Mouse (Mus musculus): ENCODE measurements around the gene Smap2. TPM values are rescaled to one million over a fixed set of nuclear protein-coding genes. Genes with fewer than 3 reads are reported as not detected.

Gene Smap2
- polyA plus RNA-seq, 1 experiment from 2014 or later = 14.5 TPM

DNA sequence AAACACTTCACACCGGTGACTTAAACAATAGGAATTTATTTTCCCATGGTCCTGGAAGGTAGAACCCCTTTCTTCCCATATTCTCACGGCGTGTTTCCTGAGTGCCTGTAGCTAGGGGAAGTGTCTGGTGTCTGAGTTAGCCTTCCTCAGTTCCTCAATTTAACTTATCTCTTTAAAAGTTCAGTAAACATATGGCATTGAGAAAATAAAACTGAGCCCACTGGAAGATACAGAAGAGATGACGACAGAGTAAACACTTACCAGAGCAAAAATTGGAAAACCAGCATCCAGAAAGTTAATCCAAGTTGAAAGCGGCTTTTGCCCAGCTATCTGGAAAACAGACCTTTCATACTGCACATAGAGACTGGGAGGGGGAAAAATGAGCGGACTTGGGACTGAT is 64.9 kb downstream of the Smap2 start:
- Histone ChIP-seq H3K27me3 (ENCODE audit: control insufficient read depth, insufficient read depth, low read length) (no peaks in the 10 kb centered on the region), H3K4me3 (ENCODE audit: low read depth, low read length) (peak overlapping the region; percentile 82), H3K9ac (ENCODE audit: low read depth, low read length) (peak overlapping the region; percentile 95), H3K4me2 (peak overlapping the region; percentile 69), H3K9me3 (replicated peaks; ENCODE audit: control insufficient read depth, low read length) (no peaks in the 10 kb centered on the region), H3K4me1 (ENCODE audit: control insufficient read depth, insufficient read depth, low read length) (no peaks in the 10 kb centered on the region), H3K27ac (ENCODE audit: low read depth, low read length) (peak overlapping the region; percentile 94), H3K36me3 (ENCODE audit: control insufficient read depth, insufficient read depth, low read length) (no peaks in the 10 kb centered on the region)
- peak; percentile 14; the same call in 1 of the 2 replicates for ATAC-seq (replicated peaks; ENCODE audit: insufficient number of reproducible peaks, low FRiP score, low TSS enrichment)
- 39% methylated on average over 6 of the region's 6 CpGs for WGBS (ENCODE audit: insufficient replicate concordance)

DNA sequence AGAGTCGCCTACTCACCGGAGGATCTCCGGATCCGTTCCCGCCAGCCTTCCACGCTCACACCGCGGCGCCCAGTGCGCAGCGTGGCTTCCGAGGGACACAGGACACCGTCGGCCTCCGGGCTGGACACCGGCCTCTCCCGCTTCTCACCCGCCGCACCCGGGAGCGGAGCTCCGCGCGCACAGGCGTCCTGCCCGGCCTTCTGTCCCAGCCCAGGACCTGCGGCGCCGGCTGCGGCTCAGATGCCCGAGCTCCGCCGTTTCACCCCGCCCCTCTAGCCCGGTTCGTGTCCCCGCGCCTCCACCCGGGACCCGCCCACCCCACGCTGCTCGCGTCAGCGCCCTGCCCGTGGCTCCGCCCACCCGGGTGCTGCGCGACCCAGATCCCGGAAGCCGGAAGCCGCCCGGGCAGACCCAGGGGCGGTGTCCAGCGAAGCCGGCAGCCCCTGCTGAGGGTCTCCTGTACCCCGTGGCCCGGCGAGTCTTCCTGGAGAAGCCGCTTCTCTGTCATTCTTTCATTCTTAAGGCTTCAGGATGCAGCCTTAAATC is 65.5 kb downstream of the Smap2 start, which contains the start of gene Zfp69:
TSS of gene Zfp69 (minus strand) at position 272 of the 546 bp plus-strand sequence.
- Histone ChIP-seq H3K27me3 (ENCODE audit: control insufficient read depth, insufficient read depth, low read length) (no peaks in the 10 kb centered on the region), H3K9ac (ENCODE audit: low read depth, low read length) (peak within 1 kb of the TSS; percentile 95), H3K4me2 (peak within 1 kb of the TSS; percentile 69), H3K27ac (ENCODE audit: low read depth, low read length) (peak within 1 kb of the TSS; percentile 94), H3K4me3 (ENCODE audit: low read depth, low read length) (peak within 1 kb of the TSS; percentile 82), H3K4me1 (ENCODE audit: control insufficient read depth, insufficient read depth, low read length) (no peaks in the 10 kb centered on the region), H3K36me3 (ENCODE audit: control insufficient read depth, insufficient read depth, low read length) (no peaks in the 10 kb centered on the region), H3K9me3 (replicated peaks; ENCODE audit: control insufficient read depth, low read length) (no peaks in the 10 kb centered on the region)
- WGBS (ENCODE audit: insufficient replicate concordance) = under 1% methylated on average over 59 of the region's 60 CpGs
- peak; percentile 98 for ATAC-seq (replicated peaks; ENCODE audit: insufficient number of reproducible peaks, low FRiP score, low TSS enrichment)

DNA sequence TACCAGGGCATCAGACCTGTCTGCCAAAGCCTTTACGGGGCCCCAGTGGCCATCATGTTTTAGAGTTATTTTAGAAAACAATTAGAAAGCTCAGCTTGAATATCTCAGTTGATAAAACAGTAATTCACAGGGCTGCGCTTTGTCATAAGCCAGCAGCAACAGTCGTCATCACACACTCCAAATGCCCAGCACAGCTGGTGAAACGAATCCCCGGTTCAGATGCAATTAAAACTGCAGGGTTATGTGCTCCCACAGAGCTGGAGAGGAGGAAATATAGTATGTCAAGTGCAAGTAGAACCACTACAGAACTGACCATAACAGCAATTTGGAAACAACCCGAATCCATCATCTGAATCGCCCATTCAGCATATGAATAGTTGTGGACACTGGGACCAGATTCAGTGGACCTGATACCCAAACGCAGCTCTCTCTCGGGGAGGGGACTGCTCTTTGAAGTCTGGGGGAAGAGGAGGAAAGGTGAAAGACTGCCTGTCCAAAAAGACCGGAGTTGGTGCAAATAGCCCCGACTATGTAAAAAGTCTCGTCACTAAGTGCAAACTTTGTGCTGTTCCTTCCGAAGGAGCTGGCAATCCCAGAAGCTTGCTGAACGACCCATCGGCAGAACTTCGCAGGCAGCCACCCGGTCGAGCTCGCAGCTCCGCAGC is 66.2 kb downstream of the Smap2 start:
- Histone ChIP-seq H3K9ac (ENCODE audit: low read depth, low read length) (peak overlapping the region; percentile 95), H3K27me3 (ENCODE audit: control insufficient read depth, insufficient read depth, low read length) (no peaks in the 10 kb centered on the region), H3K27ac (ENCODE audit: low read depth, low read length) (peak overlapping the region; percentile 94), H3K4me2 (peak overlapping the region; percentile 69), H3K4me3 (ENCODE audit: low read depth, low read length) (peak overlapping the region; percentile 82), H3K36me3 (ENCODE audit: control insufficient read depth, insufficient read depth, low read length) (no peaks in the 10 kb centered on the region), H3K4me1 (ENCODE audit: control insufficient read depth, insufficient read depth, low read length) (no peaks in the 10 kb centered on the region), H3K9me3 (replicated peaks; ENCODE audit: control insufficient read depth, low read length) (no peaks in the 10 kb centered on the region)
- WGBS (ENCODE audit: insufficient replicate concordance) = 6% methylated on average over 20 of the region's 20 CpGs
- ATAC-seq (replicated peaks; ENCODE audit: insufficient number of reproducible peaks, low FRiP score, low TSS enrichment) = no peak

DNA sequence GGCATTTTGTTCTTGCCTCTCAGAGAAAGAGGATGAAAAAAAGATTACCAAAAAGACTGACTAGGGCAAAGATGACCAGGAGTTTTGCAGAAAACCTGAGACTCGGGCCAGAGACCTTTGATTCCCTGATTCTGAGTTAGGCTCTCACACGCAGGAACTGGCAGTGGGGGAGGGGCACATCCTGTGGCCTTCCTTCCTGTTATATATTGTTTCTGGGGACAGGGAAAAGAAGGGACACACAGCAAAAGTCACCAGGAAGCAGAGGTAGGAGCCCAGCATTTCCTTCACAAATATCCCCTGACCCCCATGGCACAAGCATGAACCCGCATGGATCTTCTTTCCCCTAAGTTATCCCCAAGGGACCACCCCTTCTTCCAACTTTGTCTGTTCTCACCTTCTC is 68.1 kb downstream of the Smap2 start:
- H3K4me1 ChIP-seq (ENCODE audit: control insufficient read depth, insufficient read depth, low read length) = no peaks in the 10 kb centered on the region
- no peaks in the 10 kb centered on the region for H3K9me3 ChIP-seq (replicated peaks; ENCODE audit: control insufficient read depth, low read length)
- H3K9ac ChIP-seq (ENCODE audit: low read depth, low read length) = peak overlapping the region; percentile 58; the same call in 1 of the 2 replicates
- peak overlapping the region; percentile 82; the same call in 1 of the 2 replicates for H3K4me3 ChIP-seq (ENCODE audit: low read depth, low read length)
- no peaks in the 10 kb centered on the region for H3K36me3 ChIP-seq (ENCODE audit: control insufficient read depth, insufficient read depth, low read length)
- peak overlapping the region; percentile 94 for H3K27ac ChIP-seq (ENCODE audit: low read depth, low read length)
- 32% methylated on average over 3 of the region's 3 CpGs for WGBS (ENCODE audit: insufficient replicate concordance)
- H3K27me3 ChIP-seq (ENCODE audit: control insufficient read depth, insufficient read depth, low read length) = no peaks in the 10 kb centered on the region
- H3K4me2 ChIP-seq = peak overlapping the region; percentile 69
- no peak for ATAC-seq (replicated peaks; ENCODE audit: insufficient number of reproducible peaks, low FRiP score, low TSS enrichment)

DNA sequence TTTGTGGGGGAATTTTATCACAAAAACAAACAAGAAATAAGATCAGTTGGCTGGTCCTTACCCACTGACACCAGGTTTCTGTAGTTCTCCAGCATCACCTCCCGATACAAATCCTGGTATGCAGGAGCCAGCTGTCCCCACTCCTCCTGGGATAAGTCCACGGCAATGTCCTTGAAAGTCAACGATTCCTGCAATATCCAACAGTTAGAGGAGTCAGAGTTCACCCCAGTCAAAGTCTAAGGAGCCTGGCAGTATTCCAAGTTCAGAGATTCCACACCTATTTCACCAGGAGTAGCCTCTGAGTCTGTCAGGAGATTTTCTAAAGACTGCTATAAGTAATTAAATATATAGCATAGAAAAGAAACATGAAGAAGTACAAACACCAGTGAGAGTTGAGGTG is 82.0 kb downstream of the Smap2 start:
- ATAC-seq (replicated peaks; ENCODE audit: insufficient number of reproducible peaks, low FRiP score, low TSS enrichment) = no peak
- Histone ChIP-seq H3K27ac (ENCODE audit: low read depth, low read length) (no peak overlapping the region), H3K9ac (ENCODE audit: low read depth, low read length) (no peak overlapping the region), H3K36me3 (ENCODE audit: control insufficient read depth, insufficient read depth, low read length) (peaks cover 12% of the 10 kb centered on the region), H3K27me3 (ENCODE audit: control insufficient read depth, insufficient read depth, low read length) (no peaks in the 10 kb centered on the region), H3K9me3 (replicated peaks; ENCODE audit: control insufficient read depth, low read length) (peaks cover 5% of the 10 kb centered on the region), H3K4me3 (ENCODE audit: low read depth, low read length) (no peak overlapping the region), H3K4me2 (no peak overlapping the region), H3K4me1 (ENCODE audit: control insufficient read depth, insufficient read depth, low read length) (no peaks in the 10 kb centered on the region)
- WGBS (ENCODE audit: insufficient replicate concordance) = 80% methylated on average over 3 of the region's 3 CpGs

DNA sequence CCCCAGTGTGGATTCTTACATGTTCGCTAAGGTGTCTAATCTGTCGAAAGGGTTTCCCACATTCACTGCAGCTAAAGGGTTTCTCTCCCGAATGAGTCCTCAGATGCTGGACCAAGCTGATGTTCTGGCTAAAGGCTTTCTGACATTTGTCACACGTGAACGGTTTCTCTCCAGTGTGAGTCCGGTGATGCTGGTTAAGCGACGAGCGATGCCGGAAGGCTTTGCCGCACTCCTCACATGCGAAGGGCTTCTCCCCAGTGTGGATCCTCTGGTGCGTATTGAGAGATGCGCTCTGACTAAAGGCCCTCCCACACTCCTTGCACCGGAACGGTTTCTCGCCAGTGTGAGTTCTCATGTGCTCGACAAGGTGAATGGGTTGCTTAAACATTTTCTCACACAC is 86.3 kb downstream of the Smap2 start:
- WGBS (ENCODE audit: insufficient replicate concordance) = 91% methylated on average over 18 of the region's 18 CpGs
- no peak for ATAC-seq (replicated peaks; ENCODE audit: insufficient number of reproducible peaks, low FRiP score, low TSS enrichment)
- H3K27ac ChIP-seq (ENCODE audit: low read depth, low read length) = no peak overlapping the region

DNA sequence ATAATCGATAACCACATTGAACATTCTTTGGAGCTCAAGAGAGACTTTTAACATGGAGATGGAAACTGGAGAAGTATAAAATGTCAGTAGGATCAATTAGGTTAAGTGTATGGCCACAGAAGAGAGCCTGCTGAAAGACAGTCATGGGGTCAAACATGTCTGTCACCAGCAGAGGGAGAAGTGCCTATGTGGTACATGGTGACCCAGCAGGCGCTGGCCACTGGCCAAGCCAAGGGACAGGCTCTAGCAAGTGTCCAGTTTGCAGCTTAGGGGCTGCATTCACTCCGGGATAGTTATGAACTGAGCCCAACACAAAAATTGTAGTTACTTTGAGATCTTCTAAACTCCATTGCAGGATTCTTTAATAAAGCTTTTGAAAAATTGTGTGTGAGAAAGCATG is 88.4 kb downstream of the Smap2 start:
- Histone ChIP-seq H3K4me1 (ENCODE audit: control insufficient read depth, insufficient read depth, low read length) (no peaks in the 10 kb centered on the region; the same call in 1 of the 2 replicates), H3K9me3 (replicated peaks; ENCODE audit: control insufficient read depth, low read length) (peaks cover 5% of the 10 kb centered on the region), H3K9ac (ENCODE audit: low read depth, low read length) (no peak overlapping the region), H3K4me3 (ENCODE audit: low read depth, low read length) (no peak overlapping the region), H3K27me3 (ENCODE audit: control insufficient read depth, insufficient read depth, low read length) (no peaks in the 10 kb centered on the region), H3K4me2 (no peak overlapping the region), H3K27ac (ENCODE audit: low read depth, low read length) (no peak overlapping the region), H3K36me3 (ENCODE audit: control insufficient read depth, insufficient read depth, low read length) (peaks cover 9% of the 10 kb centered on the region)
- ATAC-seq (replicated peaks; ENCODE audit: insufficient number of reproducible peaks, low FRiP score, low TSS enrichment) = no peak
- 77% methylated on average over 3 of the region's 3 CpGs for WGBS (ENCODE audit: insufficient replicate concordance)

More for the DNA sequence above, 86.3 kb downstream of the Smap2 start:
- Histone ChIP-seq H3K4me3 (ENCODE audit: low read depth, low read length) (no peak overlapping the region), H3K27me3 (ENCODE audit: control insufficient read depth, insufficient read depth, low read length) (no peaks in the 10 kb centered on the region), H3K9ac (ENCODE audit: low read depth, low read length) (no peak overlapping the region), H3K9me3 (replicated peaks; ENCODE audit: control insufficient read depth, low read length) (peaks cover 5% of the 10 kb centered on the region), H3K4me1 (ENCODE audit: control insufficient read depth, insufficient read depth, low read length) (no peaks in the 10 kb centered on the region), H3K36me3 (ENCODE audit: control insufficient read depth, insufficient read depth, low read length) (peaks cover 12% of the 10 kb centered on the region), H3K4me2 (no peak overlapping the region)

DNA sequence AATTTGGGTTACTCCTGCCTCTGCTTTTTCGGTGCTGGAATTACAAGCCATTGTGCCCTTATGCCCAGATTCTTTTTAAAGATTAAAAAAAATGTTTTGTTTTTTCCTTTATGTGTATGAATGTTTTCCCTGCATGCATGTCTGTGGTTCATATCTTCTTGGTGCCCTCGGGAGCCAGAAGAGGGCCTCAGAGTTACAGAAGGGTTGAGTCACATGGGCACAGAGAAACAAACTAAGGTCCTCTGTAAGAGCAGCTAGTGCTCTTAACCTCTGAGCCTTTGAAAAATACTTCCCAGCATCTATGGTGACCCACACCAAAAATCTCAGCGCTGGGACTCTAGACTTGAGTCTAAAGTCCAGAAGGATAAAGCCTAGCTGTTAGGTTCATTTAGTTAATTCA is 91.7 kb downstream of the Smap2 start:
- no peaks in the 10 kb centered on the region for H3K27me3 ChIP-seq (ENCODE audit: control insufficient read depth, insufficient read depth, low read length)
- H3K27ac ChIP-seq (ENCODE audit: low read depth, low read length) = peak overlapping the region; percentile 81
- H3K4me2 ChIP-seq = peak overlapping the region; percentile 70
- WGBS (ENCODE audit: insufficient replicate concordance) = 16% methylated on average over 3 of the region's 3 CpGs
- peak overlapping the region; percentile 76 for H3K9ac ChIP-seq (ENCODE audit: low read depth, low read length)
- no peaks in the 10 kb centered on the region; the same call in 1 of the 2 replicates for H3K4me1 ChIP-seq (ENCODE audit: control insufficient read depth, insufficient read depth, low read length)
- 0 out of 2 replicates have a peak, but pooled peaks have one; percentile 50 for ATAC-seq (replicated peaks; ENCODE audit: insufficient number of reproducible peaks, low FRiP score, low TSS enrichment)
- peaks cover 17% of the 10 kb centered on the region for H3K36me3 ChIP-seq (ENCODE audit: control insufficient read depth, insufficient read depth, low read length)
- peaks cover 2% of the 10 kb centered on the region for H3K9me3 ChIP-seq (replicated peaks; ENCODE audit: control insufficient read depth, low read length)
- H3K4me3 ChIP-seq (ENCODE audit: low read depth, low read length) = peak overlapping the region; percentile 63
